In genomic region chr7:82733118-82733517, GRCm38 (mm10) we compare ENCODE assay signal across 29 mouse cellular contexts.
A peak's percentile ranks its signal among the peaks of the same experiment; 100 is the strongest.
DNase-seq lines count a peak whose midpoint lies in the region; ATAC-seq and TF ChIP-seq lines count a peak whose summit lies in the region.
"Had no signal": no experiment of that assay in that cellular context is flagged by ENCODE, and none has a peak within 500 bp of the region (broad histone marks: within the 10 kb centered on the region; RNA-seq: fewer than 3 reads in every experiment).

No protein-coding gene starts in this region.

- no peaks in the 10 kb centered on the region for H3K36me3 ChIP-seq in stomach, embryonic 15.5 days
- no peaks in the 10 kb centered on the region for H3K36me3 ChIP-seq in stomach, postnatal 0 days (ENCODE audit: control insufficient read depth, insufficient read depth, low read length)
- H3K36me3 ChIP-seq in intestine, embryonic 15.5 days = no peaks in the 10 kb centered on the region
- no peaks in the 10 kb centered on the region for H3K36me3 ChIP-seq in myocyte (ENCODE audit: control insufficient read depth, insufficient read depth)
- no peaks in the 10 kb centered on the region for H3K36me3 ChIP-seq in forebrain, embryonic 14.5 days (ENCODE audit: control insufficient read depth, insufficient read depth, low read length)
- H3K36me3 ChIP-seq: midbrain, embryonic 12.5 days; neural tube, embryonic 13.5 days had no signal

- no peaks in the 10 kb centered on the region for H3K27me3 ChIP-seq in stomach, embryonic 15.5 days (replicated peaks)
- H3K27me3 ChIP-seq in stomach, postnatal 0 days (ENCODE audit: control insufficient read depth, insufficient read depth, low read length) = no peaks in the 10 kb centered on the region
- H3K27me3 ChIP-seq in intestine, embryonic 15.5 days (replicated peaks) = no peaks in the 10 kb centered on the region
- H3K27me3 ChIP-seq in myocyte (ENCODE audit: control insufficient read depth, insufficient read depth, insufficient read length) = no peaks in the 10 kb centered on the region
- H3K27me3 ChIP-seq in forebrain, embryonic 14.5 days (replicated peaks; ENCODE audit: control insufficient read depth, insufficient read depth, low read length) = no peaks in the 10 kb centered on the region
- H3K27me3 ChIP-seq: embryonic facial prominence, embryonic 15.5 days; liver, embryonic 13.5 days; megakaryocyte, embryonic 14.5 days; neural tube, embryonic 13.5 days had no signal

- no peaks in the 10 kb centered on the region for H3K9me3 ChIP-seq in stomach, embryonic 15.5 days
- H3K9me3 ChIP-seq in stomach, postnatal 0 days (ENCODE audit: control insufficient read depth, low read length) = no peaks in the 10 kb centered on the region
- H3K9me3 ChIP-seq in intestine, embryonic 15.5 days = no peaks in the 10 kb centered on the region
- H3K9me3 ChIP-seq in forebrain, embryonic 14.5 days (replicated peaks; ENCODE audit: control insufficient read depth, low read length) = no peaks in the 10 kb centered on the region
- H3K9me3 ChIP-seq: embryonic facial prominence, embryonic 10.5 days; embryonic facial prominence, embryonic 15.5 days; liver, embryonic 13.5 days; midbrain, embryonic 12.5 days; neural tube, embryonic 13.5 days had no signal

- H3K4me3 ChIP-seq in stomach, embryonic 15.5 days (replicated peaks) = no peak overlapping the region
- no peak overlapping the region for H3K4me3 ChIP-seq in stomach, postnatal 0 days (ENCODE audit: low read depth, low read length)
- H3K4me3 ChIP-seq in intestine, embryonic 15.5 days (replicated peaks) = no peak overlapping the region
- H3K4me3 ChIP-seq in myocyte = no peak overlapping the region
- H3K4me3 ChIP-seq in forebrain, embryonic 14.5 days (ENCODE audit: low read depth, low read length) = no peak overlapping the region
- H3K4me3 ChIP-seq: embryonic facial prominence, embryonic 10.5 days; embryonic facial prominence, embryonic 15.5 days; liver, embryonic 13.5 days; megakaryocyte, embryonic 14.5 days; midbrain, embryonic 12.5 days; neural tube, embryonic 13.5 days had no signal

- peak; percentile 22 for DNase-seq in kidney, adult 9 months
- DNase-seq in kidney, postnatal 10 days = no peak
- DNase-seq in stomach, postnatal 0 days (ENCODE audit: low spot score) = no peak
- DNase-seq in forebrain, embryonic 14.5 days (ENCODE audit: low spot score) = no peak
- DNase-seq in embryo, embryonic 11 days = no peak
- DNase-seq: adrenal gland, adult 2 months; adrenal gland, postnatal 36 days; cerebellum, adult 18-20 months; cerebellum, postnatal 10 days; gastrocnemius, postnatal 14 days; kidney, adult 2 months; layer of hippocampus, postnatal 36 days; left cerebral cortex, postnatal 4 days; liver, embryonic 13.5 days; lung, adult 18-20 months; lung, postnatal 4 days; thymus, postnatal 4 days had no signal

- no peaks in the 10 kb centered on the region for H3K79me2 ChIP-seq in myocyte (ENCODE audit: control insufficient read depth, insufficient read depth)

- ATAC-seq in stomach, embryonic 15.5 days (ENCODE audit: insufficient read depth, low FRiP score, low read depth) = 0 out of 2 replicates have a peak, but pooled peaks have one; percentile 27
- ATAC-seq in stomach, postnatal 0 days (ENCODE audit: low FRiP score, low TSS enrichment) = no peak
- ATAC-seq in intestine, embryonic 15.5 days = peak; percentile 92
- no peak for ATAC-seq in forebrain, embryonic 14.5 days
- ATAC-seq: activated CD4-positive, CD25-positive, alpha-beta regulatory T cell, adult 4 months; CD4-positive, CD25-positive, alpha-beta regulatory T cell, adult 4 months; lung, postnatal 0 days had no signal

- H3K9ac ChIP-seq in stomach, embryonic 15.5 days = no peak overlapping the region
- no peak overlapping the region for H3K9ac ChIP-seq in stomach, postnatal 0 days (ENCODE audit: low read length)
- no peak overlapping the region for H3K9ac ChIP-seq in intestine, embryonic 15.5 days
- H3K9ac ChIP-seq in forebrain, embryonic 14.5 days (ENCODE audit: low read length) = no peak overlapping the region
- H3K9ac ChIP-seq: embryonic facial prominence, embryonic 15.5 days; hindbrain, embryonic 14.5 days; liver, embryonic 13.5 days; midbrain, embryonic 12.5 days; neural tube, embryonic 13.5 days had no signal

- H3K4me2 ChIP-seq in stomach, embryonic 15.5 days = no peak overlapping the region
- no peak overlapping the region for H3K4me2 ChIP-seq in stomach, postnatal 0 days (replicated peaks; ENCODE audit: low read depth)
- no peak overlapping the region for H3K4me2 ChIP-seq in intestine, embryonic 15.5 days (replicated peaks)
- H3K4me2 ChIP-seq in myocyte (ENCODE audit: low read depth) = peak overlapping the region; percentile 63
- H3K4me2 ChIP-seq in forebrain, embryonic 14.5 days (ENCODE audit: low read length) = no peak overlapping the region
- H3K4me2 ChIP-seq: embryonic facial prominence, embryonic 15.5 days; hindbrain, embryonic 14.5 days; liver, embryonic 13.5 days; midbrain, embryonic 12.5 days; neural tube, embryonic 13.5 days had no signal

- no peak for TF ChIP-seq POLR2A in myocyte (IDR thresholded peaks at IDR 0.05; ENCODE audit: insufficient read length, low read depth)

- H3ac ChIP-seq in myocyte (ENCODE audit: control insufficient read depth, insufficient read length) = no peak overlapping the region

- 77% methylated on average over 5 of the region's 5 CpGs for WGBS in stomach, embryonic 15.5 days
- 67% methylated on average over 5 of the region's 5 CpGs for WGBS in stomach, postnatal 0 days
- 49% methylated on average over 5 of the region's 5 CpGs for WGBS in intestine, embryonic 15.5 days
- WGBS in forebrain, embryonic 14.5 days = 86% methylated on average over 5 of the region's 5 CpGs

- TF ChIP-seq EP300 in stomach, postnatal 0 days (optimal IDR thresholded peaks at IDR 0.05) = no peak

- H3K27ac ChIP-seq in stomach, embryonic 15.5 days = no peak overlapping the region
- H3K27ac ChIP-seq in stomach, postnatal 0 days (replicated peaks) = no peak overlapping the region
- peak overlapping the region; percentile 13; the same call in 1 of the 2 replicates for H3K27ac ChIP-seq in intestine, embryonic 15.5 days
- no peak overlapping the region for H3K27ac ChIP-seq in forebrain, embryonic 14.5 days (ENCODE audit: low read depth, low read length)
- H3K27ac ChIP-seq: embryonic facial prominence, embryonic 10.5 days; embryonic facial prominence, embryonic 15.5 days; hindbrain, embryonic 14.5 days; liver, embryonic 13.5 days; midbrain, embryonic 12.5 days; neural tube, embryonic 13.5 days had no signal

- no peaks in the 10 kb centered on the region for H3K4me1 ChIP-seq in stomach, embryonic 15.5 days
- H3K4me1 ChIP-seq in stomach, postnatal 0 days (replicated peaks; ENCODE audit: control insufficient read depth, insufficient read depth) = no peaks in the 10 kb centered on the region
- H3K4me1 ChIP-seq in intestine, embryonic 15.5 days (replicated peaks) = peaks cover 9% of the 10 kb centered on the region
- H3K4me1 ChIP-seq in forebrain, embryonic 14.5 days (ENCODE audit: control insufficient read depth, insufficient read depth, low read length) = no peaks in the 10 kb centered on the region
- H3K4me1 ChIP-seq: embryonic facial prominence, embryonic 10.5 days; embryonic facial prominence, embryonic 15.5 days; midbrain, embryonic 12.5 days; neural tube, embryonic 13.5 days had no signal

- no peak for TF ChIP-seq CTCF in stomach, postnatal 0 days (IDR thresholded peaks at IDR 0.05; ENCODE audit: low read depth)

TF ChIP-seq in myocyte, 11 proteins besides CTCF, POLR2A, EP300 and RAD21:
- TF ChIP-seq MYOG (IDR thresholded peaks at IDR 0.05; ENCODE audit: control insufficient read depth in 1 of 3, insufficient read depth in 1 of 3, insufficient read length in 2 of 3, low read depth in 2 of 3) = no peak
- TF ChIP-seq POLR2AphosphoS2 (IDR thresholded peaks at IDR 0.05; ENCODE audit: insufficient read length, low read depth) = no peak
- TF ChIP-seq SRF (IDR thresholded peaks at IDR 0.05; ENCODE audit: control insufficient read depth, insufficient read length, low read depth) = no peak
- no peak for TF ChIP-seq E2F4 (IDR thresholded peaks at IDR 0.05; ENCODE audit: insufficient read depth)
- no peak for TF ChIP-seq MYOD1 (IDR thresholded peaks at IDR 0.05; ENCODE audit: control insufficient read depth in 1 of 3, insufficient read length in 2 of 3, low read depth in 2 of 3)
- no peak for TF ChIP-seq TCF12 (IDR thresholded peaks at IDR 0.05; ENCODE audit: insufficient read depth, poor library complexity, severe bottlenecking)
- no peak for TF ChIP-seq CEBPB (IDR thresholded peaks at IDR 0.05; ENCODE audit: insufficient read depth, poor library complexity, severe bottlenecking)
- TF ChIP-seq REST (IDR thresholded peaks at IDR 0.05; ENCODE audit: insufficient read depth, insufficient read length) = no peak
- no peak for TF ChIP-seq TCF3 (IDR thresholded peaks at IDR 0.05; ENCODE audit: insufficient read length, low read depth)
TF ChIP-seq in myocyte: peak in this region for 0.

Comparison
In these comparisons a context has a peak if more than half of its experiments do, and no peak if none do; other contexts are left out.
1. ATAC-seq: peak in stomach, embryonic 15.5 days (single experiment) and intestine, embryonic 15.5 days (single experiment); none in stomach, postnatal 0 days (single experiment) and forebrain, embryonic 14.5 days (single experiment).